Mouse (Mus musculus) urinary bladder, postnatal 10 days (tissue): ENCODE results near the gene Ttyh3.
"Not testable (repeated sequence)": the region's sequence is repeated elsewhere in the genome, so short reads cannot be mapped to it uniquely, and the experiment has no call there.

Experiments used
- DNase-seq: peaks from one replicate; pipeline ENCODE4 v3.0.0; 2022; ENCODE audit warnings: low spot score

The Ttyh3 gene

GRCm38 (mm10) chr5:140648519-140649100 lies at the start of gene Ttyh3:
TSS of gene Ttyh3 (minus strand) at chr5:140649031.
- no peak for DNase-seq

DNA sequence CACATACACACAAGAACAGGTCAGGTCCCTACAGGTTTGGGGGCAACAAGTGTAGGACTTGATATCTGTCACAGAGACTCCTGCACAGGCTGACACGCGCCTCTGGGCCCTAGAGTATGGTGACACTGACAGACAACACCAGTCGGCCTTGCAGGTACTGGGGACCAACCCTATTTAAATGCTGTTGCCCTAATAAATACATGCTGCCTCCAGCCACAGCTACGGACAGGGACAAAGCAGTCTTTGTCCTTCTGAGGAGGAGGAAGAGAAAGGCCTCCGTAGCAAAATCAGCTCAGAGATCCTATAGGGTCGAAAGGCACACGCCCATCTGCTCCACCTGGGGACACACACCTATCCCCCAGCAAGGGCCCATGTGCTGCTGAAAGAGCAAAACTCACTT lies 47.2 kb upstream of the Ttyh3 start:
- DNase-seq = no peak

GRCm38 (mm10) chr5:140688434-140688833 lies 39.6 kb upstream of the Ttyh3 start:
- DNase-seq = no peak

DNA sequence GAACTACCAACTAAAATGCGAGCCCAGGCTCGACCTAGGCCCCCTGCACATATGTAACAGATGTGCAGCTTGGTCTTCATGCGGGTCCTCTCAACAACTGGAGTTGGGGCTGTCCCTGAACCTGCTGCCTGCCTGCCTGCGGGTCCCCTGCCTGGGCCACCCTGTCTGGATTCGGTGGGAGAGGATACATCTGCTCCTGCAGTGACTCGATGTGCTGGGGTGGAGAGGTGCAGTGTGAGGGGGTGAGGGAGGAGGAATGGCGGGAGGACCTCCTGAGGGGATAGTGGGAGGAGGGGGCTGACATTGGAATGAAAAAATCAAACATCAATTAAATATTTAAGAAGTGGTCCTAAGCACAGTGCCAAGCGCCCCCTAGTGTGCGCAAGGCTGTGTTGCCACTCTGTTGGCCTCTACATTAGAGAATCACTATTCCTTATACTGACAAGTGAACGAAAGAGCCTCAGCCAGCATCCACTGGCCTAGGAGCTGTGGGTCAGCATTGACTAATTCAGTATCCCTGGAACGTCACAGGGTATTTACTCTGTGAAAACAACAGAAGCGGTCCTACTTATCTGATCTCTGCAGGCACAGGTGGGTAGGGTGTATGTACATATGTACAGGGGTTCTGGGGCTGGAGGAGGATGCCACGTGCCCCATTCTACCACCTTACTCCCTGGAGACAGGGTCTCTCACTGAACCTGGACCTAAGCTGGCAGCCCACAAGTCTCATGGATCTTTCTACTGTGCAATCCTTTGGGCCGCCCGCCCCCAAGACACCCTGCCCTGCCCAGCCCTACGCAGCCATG lies 35.7 kb upstream of the Ttyh3 start:
- no peak for DNase-seq

DNA sequence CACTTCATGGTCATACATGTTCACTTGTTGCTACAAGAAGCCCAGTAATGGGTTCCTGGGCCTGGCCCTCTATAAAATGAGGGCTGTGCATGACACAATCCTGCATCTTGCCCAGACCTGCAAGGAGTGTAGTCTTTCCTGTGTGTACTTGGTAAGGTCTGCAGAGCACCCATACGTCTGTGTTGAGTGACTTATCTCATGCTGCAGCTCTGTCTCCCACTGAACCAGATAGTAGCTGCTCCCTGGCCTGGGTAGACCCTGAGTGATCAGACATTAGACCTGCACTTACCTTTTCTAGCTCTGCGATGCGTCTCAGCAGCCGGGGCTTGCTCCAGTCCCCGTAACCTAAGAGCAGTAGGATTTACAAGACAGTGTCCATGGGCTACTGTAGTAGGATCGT lies 33.3 kb upstream of the Ttyh3 start:
- DNase-seq = no peak

DNA sequence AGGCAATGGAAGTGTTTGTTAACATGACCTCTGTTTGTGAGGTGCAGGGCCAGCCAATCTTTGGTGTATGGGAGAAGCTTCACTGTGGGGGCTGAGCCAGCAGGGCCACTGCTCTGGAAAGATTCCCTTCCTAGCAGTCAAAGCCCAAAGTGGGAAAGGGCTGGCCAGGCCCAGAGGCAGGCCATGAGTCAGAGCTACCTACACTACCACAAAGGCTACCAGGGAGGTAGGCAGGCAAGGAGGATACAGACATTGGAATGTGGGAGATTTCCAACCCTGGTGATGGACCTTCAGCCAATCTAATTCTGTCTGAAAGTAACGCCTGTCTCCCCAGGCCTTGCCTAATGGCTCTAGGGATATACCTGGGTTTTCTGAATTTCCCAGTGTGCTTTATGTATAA lies 32.1 kb upstream of the Ttyh3 start:
- no peak for DNase-seq

- DNase-seq = no peak
These were observed 31.2 kb upstream of the Ttyh3 start for GRCm38 (mm10) chr5:140680051-140680450.

DNA sequence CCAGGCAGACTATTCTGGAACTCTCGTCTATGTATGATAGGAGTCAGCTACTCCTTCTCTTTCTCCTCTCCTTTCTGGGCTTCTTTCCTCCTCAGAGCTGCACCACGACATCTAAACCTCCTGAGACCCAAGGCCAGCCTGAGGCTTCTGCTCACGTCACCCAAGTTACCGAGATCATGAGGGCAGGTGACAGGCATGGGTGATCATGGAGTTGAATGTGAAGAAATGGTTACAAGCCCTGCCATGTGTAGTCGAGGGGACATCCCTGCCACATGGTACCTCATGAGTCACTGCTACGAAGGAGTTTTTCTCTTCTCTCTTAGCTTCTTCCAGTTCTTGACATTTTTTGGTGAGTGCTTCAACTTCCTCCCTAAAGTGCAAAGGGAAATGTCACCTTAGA lies 28.3 kb upstream of the Ttyh3 start:
- DNase-seq = no peak

DNA sequence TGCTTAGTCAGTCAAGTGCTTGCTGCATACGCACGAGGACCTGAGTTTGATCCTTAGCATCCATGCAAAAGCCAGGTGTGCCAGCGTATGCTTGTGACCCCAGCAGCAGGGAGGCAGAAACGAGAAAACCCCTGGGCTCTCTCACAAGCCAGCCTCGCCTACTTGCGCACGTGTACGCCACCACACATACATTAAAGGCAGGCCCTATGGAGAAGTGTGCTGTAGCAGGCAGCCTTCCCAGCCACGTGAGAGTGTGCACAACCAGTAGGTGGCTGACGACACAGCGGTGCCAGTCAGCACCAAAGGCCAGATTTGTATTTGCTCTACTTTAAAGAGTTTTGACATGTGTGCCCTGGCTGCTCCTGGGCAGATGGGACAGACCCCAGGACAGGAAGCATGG lies 26.8 kb upstream of the Ttyh3 start:
- DNase-seq = no peak

DNA sequence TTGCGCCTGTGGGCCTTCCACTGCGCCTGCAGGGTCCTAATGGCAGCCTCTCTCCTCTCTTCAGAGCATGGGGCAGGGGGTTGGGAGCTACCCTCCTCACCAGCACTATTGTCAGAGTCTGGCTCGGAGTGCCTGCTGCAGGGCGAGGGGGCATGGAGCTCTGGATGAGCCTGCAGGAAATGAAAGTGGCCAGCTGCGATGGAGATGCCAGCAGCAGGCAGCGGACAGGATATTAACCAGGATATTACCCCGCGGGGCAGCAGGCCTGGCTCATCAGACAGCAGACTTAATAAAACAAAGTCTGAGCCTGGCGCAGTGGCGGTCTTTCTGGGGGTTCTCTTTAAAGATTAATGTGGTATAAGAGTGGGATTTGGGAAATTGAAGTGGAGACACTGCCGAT lies 26.2 kb upstream of the Ttyh3 start:
- DNase-seq = no peak

- DNase-seq = no peak
These were observed 25.2 kb upstream of the Ttyh3 start for GRCm38 (mm10) chr5:140674036-140674435.

DNA sequence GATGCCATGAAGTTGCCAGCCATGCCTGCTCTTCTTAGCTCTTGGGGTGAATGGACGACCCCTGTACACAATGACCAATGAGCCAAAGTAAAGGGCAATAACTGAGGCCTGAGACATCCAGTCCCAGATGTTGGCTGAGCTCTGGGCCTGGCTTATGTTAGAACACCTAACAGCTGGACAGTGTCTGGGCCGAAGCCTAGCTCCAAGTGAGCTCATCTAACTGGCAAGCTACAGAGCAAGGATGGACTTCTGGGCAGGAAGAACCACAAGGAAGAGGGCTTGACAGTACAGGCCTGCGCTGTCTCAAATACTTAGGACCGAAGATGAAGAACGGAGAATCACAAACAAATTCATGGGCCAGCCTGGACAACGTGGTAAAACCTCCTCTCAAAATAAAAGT lies 23.8 kb upstream of the Ttyh3 start:
- DNase-seq = not testable (repeated sequence)

DNA sequence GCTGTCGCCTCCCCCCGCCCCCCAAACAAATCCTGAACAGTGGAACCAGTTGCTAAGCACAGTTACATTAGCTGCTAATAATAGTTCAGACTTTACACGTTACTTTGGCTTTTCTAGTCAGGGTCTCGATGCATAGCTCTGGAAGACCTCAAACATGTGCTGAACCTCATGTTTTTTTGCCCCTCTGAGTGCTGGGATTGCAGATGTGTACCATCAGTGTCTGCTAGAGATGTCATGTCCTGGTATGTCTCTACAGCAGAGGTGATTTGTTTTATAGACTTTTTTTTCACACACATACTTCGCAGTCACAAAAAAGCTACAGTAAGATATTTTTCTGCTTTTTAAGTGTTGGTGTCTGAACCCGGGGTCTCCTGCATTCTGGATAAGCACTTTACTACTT lies 23.3 kb upstream of the Ttyh3 start:
- DNase-seq = no peak

DNA sequence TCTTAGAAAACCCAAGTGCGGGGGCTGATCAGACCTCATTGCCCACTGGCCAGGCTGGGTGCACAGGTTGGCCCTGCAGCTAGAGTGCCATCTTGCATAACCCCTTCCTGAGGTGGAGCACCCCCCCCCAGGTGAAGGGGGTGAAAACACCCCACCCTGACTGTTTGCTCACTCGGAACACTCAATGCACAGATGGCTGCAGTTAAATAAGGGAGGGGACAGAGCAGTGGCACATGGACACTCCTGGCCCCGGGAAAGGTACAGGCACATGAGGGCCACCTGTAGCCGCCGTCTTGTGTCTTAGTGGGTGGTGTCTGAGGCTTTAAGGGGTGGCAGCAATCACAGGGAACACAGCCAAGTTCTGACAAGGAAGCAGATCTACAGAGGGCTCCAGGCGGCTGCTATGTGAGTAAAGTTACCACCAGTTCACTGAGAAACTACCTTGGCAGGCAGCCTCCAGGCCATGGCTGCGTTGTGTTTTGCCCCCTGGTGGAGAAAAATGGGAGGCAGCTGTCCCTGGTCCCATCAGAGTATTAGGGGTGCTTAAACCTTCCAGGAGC lies 14.9 kb upstream of the Ttyh3 start:
- DNase-seq = no peak

DNA sequence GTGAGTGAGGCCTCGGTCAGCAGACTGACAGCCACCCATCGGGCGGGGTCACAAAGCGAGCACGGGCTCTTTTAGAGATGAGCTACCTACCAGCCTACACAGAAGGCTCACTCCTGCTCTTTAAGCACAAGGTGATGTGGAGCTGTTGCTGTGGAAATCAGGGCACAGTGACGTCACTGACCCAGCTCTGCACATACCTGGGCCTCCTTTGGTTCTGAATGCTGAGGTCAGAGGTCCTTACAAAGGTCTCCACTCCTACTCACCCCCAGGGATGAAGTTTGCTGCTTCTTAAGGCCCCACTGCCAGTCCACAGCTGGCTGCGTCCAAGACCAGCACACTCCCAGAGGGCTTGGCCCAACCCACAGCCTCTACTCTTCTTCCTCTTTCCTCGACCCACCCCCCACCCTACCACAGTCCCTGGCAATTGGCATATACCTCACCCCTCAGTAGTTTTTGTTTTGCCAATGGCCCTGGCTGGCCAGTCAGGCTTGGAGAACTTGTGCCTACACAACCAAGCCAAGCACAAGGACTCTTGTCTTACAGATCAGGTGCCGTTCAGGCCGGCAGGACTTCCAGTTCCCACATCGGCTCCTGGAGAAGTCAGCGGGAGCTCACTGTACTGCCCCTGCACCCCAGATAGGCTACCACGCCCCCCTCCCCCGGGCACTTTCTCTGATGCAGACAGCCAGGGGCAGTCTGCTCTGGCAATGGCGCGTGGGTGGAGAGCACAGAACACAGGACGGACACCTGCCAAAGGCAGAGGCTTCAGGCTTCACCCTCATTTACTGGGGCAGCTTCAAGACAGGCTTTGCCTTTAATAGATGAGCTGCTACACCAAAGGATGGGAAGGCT lies 14.1 kb upstream of the Ttyh3 start:
- DNase-seq = no peak

GRCm38 (mm10) chr5:140661875-140662643 lies 13.2 kb upstream of the Ttyh3 start:
- DNase-seq = no peak

- no peak for DNase-seq
These were observed 12.6 kb upstream of the Ttyh3 start for GRCm38 (mm10) chr5:140661427-140661826.

DNA sequence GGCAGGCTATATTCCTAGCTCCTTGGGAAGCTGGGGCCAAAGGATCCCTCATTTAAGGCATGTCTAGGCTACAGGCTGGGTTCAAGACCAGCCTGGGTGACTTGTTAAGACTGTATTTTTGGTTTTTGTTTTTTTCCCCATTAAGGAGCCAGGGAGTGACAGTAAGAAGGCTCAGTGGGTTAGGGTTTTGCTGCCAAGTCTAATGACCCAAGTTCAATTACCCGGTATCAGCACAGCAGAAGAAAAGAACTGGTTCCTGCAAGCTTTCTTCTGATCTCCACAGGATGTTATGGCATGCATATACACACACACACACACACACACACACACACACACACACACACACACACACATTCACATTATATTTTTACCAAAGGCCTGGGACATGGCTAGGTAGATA lies 11.6 kb upstream of the Ttyh3 start:
- no peak for DNase-seq

DNA sequence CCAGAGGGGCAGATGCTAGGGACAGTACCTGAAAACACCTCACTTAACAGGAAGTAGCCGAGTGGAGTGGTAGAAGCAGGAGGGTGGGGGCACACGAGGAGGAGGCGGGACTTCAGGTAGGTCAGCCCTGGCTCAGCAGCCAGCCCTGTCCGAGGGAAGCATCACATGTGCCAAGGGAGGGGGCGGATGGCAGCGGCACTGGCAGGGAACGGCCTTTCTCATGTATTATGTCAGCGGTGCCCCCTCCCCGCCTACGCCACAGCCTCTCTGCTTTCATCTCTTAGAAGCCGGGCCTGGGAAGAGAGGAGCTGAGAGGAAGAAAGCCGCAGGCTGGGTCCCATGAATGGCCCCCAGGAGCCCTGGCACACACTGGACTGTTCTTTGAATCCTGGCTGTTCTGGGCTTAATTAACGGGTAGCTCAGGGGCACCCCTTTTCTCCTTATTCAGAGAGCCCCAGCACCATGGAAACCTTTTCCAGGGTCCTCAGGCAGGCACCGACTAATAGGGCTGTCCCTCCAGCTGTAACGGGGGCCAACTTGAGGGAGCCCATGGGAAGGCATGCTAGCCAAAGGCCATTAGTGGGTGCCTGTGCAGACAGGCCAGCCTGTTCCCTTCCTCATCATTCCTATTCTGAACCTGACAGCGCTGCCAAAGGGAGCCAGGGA lies 10.9 kb upstream of the Ttyh3 start:
- DNase-seq = no peak

DNA sequence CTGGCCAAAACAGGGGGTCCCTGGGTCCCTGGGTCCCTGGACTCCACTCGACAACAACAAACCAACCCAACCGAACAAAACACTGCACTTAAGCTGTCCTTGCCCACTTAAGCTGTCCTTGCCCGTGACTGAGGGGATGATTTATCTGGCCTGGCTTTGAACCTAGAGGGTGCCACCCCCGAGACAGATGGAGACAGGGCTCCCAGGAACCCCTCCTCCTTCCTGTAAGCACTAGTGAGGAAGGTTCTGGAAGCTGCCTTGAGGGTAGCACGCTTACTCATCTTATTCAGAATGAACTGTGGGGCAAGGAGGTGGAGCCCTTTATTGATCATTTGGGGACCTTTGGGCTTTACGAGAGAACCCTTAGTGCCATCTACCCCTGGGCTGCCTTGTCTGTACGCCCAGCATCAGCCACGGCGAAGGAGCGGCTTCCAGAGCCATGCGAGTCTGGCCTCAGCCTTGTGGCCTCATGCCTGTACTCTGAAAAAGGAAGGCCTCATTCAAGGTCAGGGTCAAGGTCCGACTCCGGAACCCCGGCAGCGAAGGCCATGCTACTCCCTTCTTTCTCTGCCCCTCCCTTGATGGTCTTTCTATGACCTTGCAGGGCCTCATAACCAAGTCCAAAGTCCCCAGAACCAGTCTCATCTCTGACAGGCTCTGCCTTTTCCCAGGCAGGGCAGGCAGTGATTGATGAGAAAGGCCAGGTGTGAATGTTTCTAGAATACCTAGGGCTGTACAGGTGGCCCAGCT lies 5.4 kb upstream of the Ttyh3 start:
- DNase-seq = no peak

DNA sequence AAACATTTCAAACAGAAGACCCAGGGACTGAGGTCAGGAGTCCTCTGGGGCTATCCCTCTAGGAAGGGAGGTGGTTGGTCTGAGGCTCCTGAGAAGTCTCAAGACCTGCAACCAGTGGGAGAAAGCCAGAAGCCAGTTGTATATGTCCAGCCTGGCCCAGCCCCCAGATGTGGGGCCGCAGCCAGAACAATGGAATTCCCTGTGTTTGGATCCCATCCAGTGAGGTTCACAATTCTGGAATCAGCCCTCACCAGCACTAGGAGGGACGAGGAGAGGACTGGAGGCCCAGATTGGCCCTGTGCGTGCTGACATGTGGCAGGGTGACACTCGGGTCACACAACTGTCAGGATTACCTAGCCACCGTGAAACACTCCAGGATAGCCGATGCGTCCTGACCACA lies 3.8 kb upstream of the Ttyh3 start:
- DNase-seq = no peak
